Mouse (Mus musculus): ENCODE measurements at regions not wholly inside any gene's neighbourhood (a gene's known extent, or its start where the extent isn't known, plus 50 kb on each side); places are given as distances from the start of the nearest gene placed in this dataset.
A peak's percentile ranks its signal among the peaks of the same experiment; 100 is the strongest.

- DNase-seq, result no peak
These were observed 352.4 kb downstream of the Prdm2 start for GRCm38 (mm10) chr4:142860441-142860840.

- DNase-seq, result peak; percentile 88
These were observed 356.2 kb downstream of the Prdm2 start for GRCm38 (mm10) chr4:142856626-142857025.

- no peak for DNase-seq
These were observed 357.2 kb downstream of the Prdm2 start for GRCm38 (mm10) chr4:142855635-142856034.

- no peak for DNase-seq
These were observed 358.9 kb downstream of the Prdm2 start for GRCm38 (mm10) chr4:142853924-142854323.

GRCm38 (mm10) chr4:142845066-142845696 lies 367.6 kb downstream of the Prdm2 start:
- DNase-seq, result no peak

GRCm38 (mm10) chr4:142839540-142839939 lies 373.3 kb downstream of the Prdm2 start:
- no peak for DNase-seq

GRCm38 (mm10) chr4:142838363-142838964 lies 374.3 kb downstream of the Prdm2 start:
- DNase-seq, result no peak

- DNase-seq, result no peak
These were observed 375.2 kb downstream of the Prdm2 start for GRCm38 (mm10) chr4:142837636-142838035.

GRCm38 (mm10) chr4:142829711-142830110 lies 383.1 kb downstream of the Prdm2 start:
- no peak for DNase-seq

- no peak for DNase-seq
These were observed 383.8 kb downstream of the Prdm2 start for GRCm38 (mm10) chr4:142828969-142829368.

- peak; percentile 20 for DNase-seq
These were observed 386.4 kb downstream of the Prdm2 start for GRCm38 (mm10) chr4:142826250-142826893.

- DNase-seq, result no peak
These were observed 387.0 kb downstream of the Prdm2 start for GRCm38 (mm10) chr4:142825786-142826185.

- no peak for DNase-seq
These were observed 394.4 kb downstream of the Prdm2 start for GRCm38 (mm10) chr4:142818440-142818839.

GRCm38 (mm10) chr4:142816986-142817385 lies 395.8 kb downstream of the Prdm2 start:
- DNase-seq, result no peak

- DNase-seq, result no peak
These were observed 409.0 kb downstream of the Prdm2 start for GRCm38 (mm10) chr4:142803819-142804218.

- no peak for DNase-seq
These were observed 413.5 kb downstream of the Prdm2 start for GRCm38 (mm10) chr4:142799291-142799690.

GRCm38 (mm10) chr4:142798834-142799233 lies 414.0 kb downstream of the Prdm2 start:
- no peak for DNase-seq

GRCm38 (mm10) chr4:142792606-142792970 lies 420.2 kb downstream of the Prdm2 start:
- no peak for DNase-seq

GRCm38 (mm10) chr4:142791823-142792605 lies 420.8 kb downstream of the Prdm2 start:
- no peak for DNase-seq

GRCm38 (mm10) chr4:142789048-142789447 lies 423.7 kb downstream of the Prdm2 start:
- DNase-seq, result no peak

GRCm38 (mm10) chr4:142785386-142785785 lies 427.4 kb downstream of the Prdm2 start:
- DNase-seq, result no peak

- DNase-seq, result no peak
These were observed 435.9 kb downstream of the Prdm2 start for GRCm38 (mm10) chr4:142776711-142777411.
